Mouse (Mus musculus) brain, embryonic 14.5 days (tissue): ENCODE results near the gene Itga1.

ENCODE experiments used
- CTCF ChIP-seq: fragments of 200-500 bp; IDR thresholded peaks from 2 replicates; pipeline ENCODE4 v1.5.1; 2012; ENCODE audit warnings: inconsistent platforms, mild to moderate bottlenecking, moderate library complexity, borderline replicate concordance; ENCODE audit not compliant: insufficient read depth, insufficient read length; ENCODE audit errors: extremely low read depth
- POLR2A ChIP-seq: fragments of 200-500 bp; IDR thresholded peaks from 2 replicates; pipeline ENCODE4 v1.6.1; 2012; ENCODE audit warnings: mild to moderate bottlenecking, inconsistent platforms, borderline replicate concordance; ENCODE audit not compliant: poor library complexity, insufficient read depth, insufficient read length, severe bottlenecking; ENCODE audit errors: extremely low read depth

GRCm38 (mm10) chr13:115067324-115067967 lies 34.3 kb downstream of the Itga1 start:
- TF ChIP-seq POLR2A (no peak), CTCF (no peak)
